Mouse (Mus musculus): Measurements from ENCODE around the gene Stk26. TPM values are rescaled to one million over a fixed set of nuclear protein-coding genes. Genes with fewer than 3 reads are reported as not detected.

Gene Stk26
- polyA plus RNA-seq, 1 experiment from 2014 or later: 9.9 TPM

- H3K27ac ChIP-seq (replicated peaks; ENCODE audit: low read depth, low read length): no peak within 1 kb of the TSS
- no peak within 1 kb of the TSS for H3K9ac ChIP-seq (replicated peaks; ENCODE audit: low read length)
- ATAC-seq (replicated peaks; ENCODE audit: insufficient number of reproducible peaks, low FRiP score, low TSS enrichment, low read depth) (no peak), DNase-seq (ENCODE audit: low spot score) (no peak)
- no peaks in the 10 kb centered on the region for H3K36me3 ChIP-seq (replicated peaks; ENCODE audit: control insufficient read depth, insufficient read depth, low read depth, low read length)
- no peaks in the 10 kb centered on the region for H3K4me1 ChIP-seq (ENCODE audit: control insufficient read depth, insufficient read depth, low read length)
- 65% methylated on average over 14 of the region's 14 CpGs for WGBS
- no peak within 1 kb of the TSS for H3K4me3 ChIP-seq (ENCODE audit: low read depth, low read length)
- no peak within 1 kb of the TSS for H3K4me2 ChIP-seq (ENCODE audit: low read depth, low read length)
- no peaks in the 10 kb centered on the region for H3K9me3 ChIP-seq (replicated peaks; ENCODE audit: control insufficient read depth, low read length)
- no peaks in the 10 kb centered on the region for H3K27me3 ChIP-seq (ENCODE audit: control insufficient read depth, insufficient read depth, low read length)
Observed at GRCm38 (mm10) chrX:50942610-50943009, 101.8 kb downstream of the Stk26 start, which contains the start of gene Frmd7. TSS of gene Frmd7 (minus strand) at chrX:50942710.

Other genes starting within 250 kb of the Stk26 start
- not detected in 2 replicates for gene Frmd7, start 101.7 kb downstream of the Stk26 start, polyA plus RNA-seq (2014; fragmentation: Nextera tagmentation; extraction: Ambion mirVana)
- 43.8 and 51.8 TPM in 2 replicates for gene Rap2c, start 177.0 kb downstream of the Stk26 start, polyA plus RNA-seq (2014; fragmentation: Nextera tagmentation; extraction: Ambion mirVana)